Mouse (Mus musculus): ENCODE measurements around the gene Capn5.

Capn5 gene

GRCm38 (mm10) chr7:98148721-98149407 lies 29.2 kb downstream of the Capn5 start:
- DNase-seq (ENCODE audit: low spot score in 2 of 2) = no peak

GRCm38 (mm10) chr7:98147766-98148165 lies 30.3 kb downstream of the Capn5 start:
- no peak for DNase-seq (ENCODE audit: low spot score in 2 of 2)

DNA sequence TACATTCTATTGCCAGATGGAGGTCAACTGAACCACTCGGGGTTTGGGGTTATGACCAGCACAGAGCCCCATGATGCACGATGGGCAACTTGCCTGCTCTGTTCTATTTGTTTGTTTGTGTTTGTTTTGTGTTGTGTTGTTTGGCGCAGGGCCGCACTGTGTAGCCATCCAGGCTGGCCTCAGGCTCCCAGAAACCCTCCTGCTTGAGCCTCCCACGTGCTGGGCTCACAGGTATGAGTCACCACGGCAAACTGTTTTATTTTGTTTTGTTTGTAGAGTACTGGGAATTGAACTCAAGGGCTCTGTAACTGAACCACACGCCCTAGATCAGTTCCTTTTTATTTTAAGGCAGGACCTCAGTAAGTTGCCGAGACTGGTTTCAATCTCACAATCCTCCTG lies 31.6 kb downstream of the Capn5 start:
- no peak for DNase-seq (ENCODE audit: low spot score in 2 of 2)

GRCm38 (mm10) chr7:98145842-98146446 lies 32.1 kb downstream of the Capn5 start:
- DNase-seq (ENCODE audit: low spot score in 2 of 2) = no peak

- no peak for DNase-seq (ENCODE audit: low spot score in 2 of 2)
Measured at GRCm38 (mm10) chr7:98145402-98145801, 32.7 kb downstream of the Capn5 start, which contains the start of gene Omp. Gene Omp, minus strand, starts transcription at chr7:98145502.

- no peak for DNase-seq (ENCODE audit: low spot score in 2 of 2)
Measured at GRCm38 (mm10) chr7:98142648-98143047, 35.4 kb downstream of the Capn5 start.

DNA sequence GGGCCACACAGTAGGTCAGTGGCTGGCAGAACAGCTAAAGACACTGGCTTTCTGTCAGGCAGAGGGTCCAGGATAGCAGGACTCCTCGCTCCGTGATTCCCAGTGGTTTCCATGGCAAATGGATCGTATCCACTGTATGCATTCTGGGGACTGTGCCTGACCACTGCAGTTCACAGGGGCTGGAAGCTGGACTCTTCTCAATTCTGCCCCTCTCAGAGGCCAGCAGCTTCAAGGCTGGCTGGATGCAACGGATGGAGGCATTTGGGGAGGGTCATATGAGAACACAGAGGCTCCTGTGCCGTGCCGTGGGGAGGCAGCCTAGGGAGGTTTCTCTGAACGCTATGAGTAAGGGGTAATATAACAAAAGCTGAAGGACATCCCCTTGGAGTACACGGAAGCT lies 35.8 kb downstream of the Capn5 start:
- DNase-seq (ENCODE audit: low spot score in 2 of 2) = no peak

DNA sequence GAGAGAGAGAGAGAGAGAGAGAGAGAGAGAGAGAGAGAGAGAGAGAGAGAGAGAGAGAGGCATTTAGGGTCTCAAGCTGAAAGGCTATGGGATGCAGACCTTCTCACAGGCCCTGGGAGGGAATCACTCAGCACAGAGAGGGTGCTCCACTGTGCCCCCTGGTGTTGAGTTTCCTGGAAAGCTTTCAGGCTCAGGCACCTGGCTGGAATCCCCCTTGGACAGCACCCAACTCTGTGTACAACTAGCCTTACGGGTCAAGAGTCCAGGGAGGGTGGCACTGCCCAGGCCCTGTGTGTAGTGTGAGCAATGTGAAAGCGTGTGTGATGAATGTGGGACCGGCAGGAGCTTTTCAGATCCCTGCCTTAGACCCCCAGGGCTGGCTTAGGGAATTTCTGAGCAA lies 36.9 kb downstream of the Capn5 start:
- no peak for DNase-seq (ENCODE audit: low spot score in 2 of 2)

GRCm38 (mm10) chr7:98140597-98140996 lies 37.5 kb downstream of the Capn5 start:
- no peak for DNase-seq (ENCODE audit: low spot score in 2 of 2)

- no peak for DNase-seq (ENCODE audit: low spot score in 2 of 2)
Measured at GRCm38 (mm10) chr7:98139216-98139615, 38.9 kb downstream of the Capn5 start.

DNA sequence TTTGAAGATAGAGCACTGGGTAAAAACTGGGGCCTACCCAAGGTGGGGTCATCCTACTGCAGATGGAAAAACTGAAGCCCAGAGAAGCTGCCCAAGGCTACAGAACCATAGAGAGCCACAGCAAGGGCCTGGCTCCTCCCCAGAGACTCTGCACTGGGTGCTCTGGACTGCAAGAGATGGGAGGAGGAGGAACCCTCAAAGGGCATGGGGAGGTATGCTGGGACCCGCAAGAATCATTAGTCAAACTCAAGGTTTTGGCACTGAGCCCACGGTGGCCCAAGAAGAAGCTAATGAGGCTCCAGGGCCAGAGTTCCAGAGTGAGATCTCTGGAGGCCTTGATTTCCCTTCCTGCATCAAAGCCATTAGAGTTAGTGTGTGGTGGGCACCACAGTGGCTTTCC lies 40.1 kb downstream of the Capn5 start:
- no peak for DNase-seq (ENCODE audit: low spot score in 2 of 2)

DNA sequence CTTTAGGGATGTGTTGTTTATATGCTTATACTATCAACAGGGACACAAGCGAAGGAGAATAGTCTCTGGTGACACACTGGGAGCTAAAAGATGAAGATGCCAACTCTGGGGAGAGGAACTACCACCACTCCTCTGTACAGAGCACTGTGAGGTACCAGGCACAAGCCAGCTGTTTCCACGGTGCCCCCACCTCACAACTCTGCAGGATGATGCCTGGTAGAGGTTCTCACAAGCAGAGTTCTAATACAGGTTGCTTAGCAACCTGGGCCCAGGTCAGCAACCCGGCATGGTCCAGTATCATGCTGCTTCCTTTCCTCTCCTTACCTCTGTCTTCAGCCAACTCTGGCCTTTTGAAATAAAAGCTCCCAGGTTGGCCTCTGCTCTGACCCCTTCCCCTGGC lies 40.5 kb downstream of the Capn5 start:
- no peak for DNase-seq (ENCODE audit: low spot score in 2 of 2)

- DNase-seq (ENCODE audit: low spot score in 2 of 2) = no peak
Measured at GRCm38 (mm10) chr7:98131751-98132150, 46.3 kb downstream of the Capn5 start.

DNA sequence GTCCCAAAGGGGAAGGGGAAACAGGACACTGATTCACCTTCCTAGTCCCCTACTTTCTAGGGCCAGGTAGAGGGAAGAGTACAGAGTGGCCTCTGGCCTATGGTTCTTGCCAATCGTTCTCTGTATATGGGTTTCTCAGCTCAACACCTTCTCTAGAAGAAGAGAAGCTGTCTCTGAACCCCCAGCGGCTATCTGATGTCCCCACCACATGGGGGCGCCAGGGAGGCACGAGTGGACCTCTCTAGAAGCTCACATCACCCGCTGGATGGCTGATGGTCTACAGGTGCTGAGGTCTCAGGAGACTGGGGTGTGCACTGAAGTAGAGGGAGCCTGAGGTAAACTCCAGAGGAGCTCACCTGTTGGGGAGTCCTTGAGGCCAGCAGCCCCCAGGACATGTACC lies 52.6 kb downstream of the Capn5 start:
- DNase-seq (ENCODE audit: low spot score in 2 of 2) = no peak

DNA sequence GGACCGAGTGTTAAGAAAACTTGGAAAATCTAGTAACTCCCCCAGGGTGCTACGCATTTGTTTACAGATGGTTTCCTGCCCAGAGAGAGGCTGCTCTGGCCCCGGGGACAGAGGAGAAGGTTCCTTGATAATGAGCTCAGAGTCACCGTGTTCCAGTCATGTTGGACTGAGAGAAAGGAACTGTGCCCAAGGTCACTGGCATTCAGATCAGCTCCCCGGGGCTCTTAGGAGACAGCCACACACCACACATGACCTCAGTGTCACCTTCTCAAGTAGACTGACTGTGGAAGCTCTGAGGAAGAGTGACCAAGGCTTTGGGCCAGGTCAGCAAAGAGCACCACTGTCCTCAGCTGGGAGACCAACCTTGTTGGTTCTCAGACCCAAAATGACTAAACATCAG lies 53.4 kb downstream of the Capn5 start:
- DNase-seq (ENCODE audit: low spot score in 2 of 2) = no peak

GRCm38 (mm10) chr7:98121673-98122072 lies 56.4 kb downstream of the Capn5 start:
- DNase-seq (ENCODE audit: low spot score in 2 of 2) = no peak

- DNase-seq (ENCODE audit: low spot score in 2 of 2) = no peak
Measured at GRCm38 (mm10) chr7:98121241-98121640, 56.8 kb downstream of the Capn5 start.

GRCm38 (mm10) chr7:98120325-98120724 lies 57.7 kb downstream of the Capn5 start:
- DNase-seq (ENCODE audit: low spot score in 2 of 2) = peak; percentile 51 to 63

- DNase-seq (ENCODE audit: low spot score in 2 of 2) = no peak
Measured at GRCm38 (mm10) chr7:98119961-98120232, 58.2 kb downstream of the Capn5 start.

DNA sequence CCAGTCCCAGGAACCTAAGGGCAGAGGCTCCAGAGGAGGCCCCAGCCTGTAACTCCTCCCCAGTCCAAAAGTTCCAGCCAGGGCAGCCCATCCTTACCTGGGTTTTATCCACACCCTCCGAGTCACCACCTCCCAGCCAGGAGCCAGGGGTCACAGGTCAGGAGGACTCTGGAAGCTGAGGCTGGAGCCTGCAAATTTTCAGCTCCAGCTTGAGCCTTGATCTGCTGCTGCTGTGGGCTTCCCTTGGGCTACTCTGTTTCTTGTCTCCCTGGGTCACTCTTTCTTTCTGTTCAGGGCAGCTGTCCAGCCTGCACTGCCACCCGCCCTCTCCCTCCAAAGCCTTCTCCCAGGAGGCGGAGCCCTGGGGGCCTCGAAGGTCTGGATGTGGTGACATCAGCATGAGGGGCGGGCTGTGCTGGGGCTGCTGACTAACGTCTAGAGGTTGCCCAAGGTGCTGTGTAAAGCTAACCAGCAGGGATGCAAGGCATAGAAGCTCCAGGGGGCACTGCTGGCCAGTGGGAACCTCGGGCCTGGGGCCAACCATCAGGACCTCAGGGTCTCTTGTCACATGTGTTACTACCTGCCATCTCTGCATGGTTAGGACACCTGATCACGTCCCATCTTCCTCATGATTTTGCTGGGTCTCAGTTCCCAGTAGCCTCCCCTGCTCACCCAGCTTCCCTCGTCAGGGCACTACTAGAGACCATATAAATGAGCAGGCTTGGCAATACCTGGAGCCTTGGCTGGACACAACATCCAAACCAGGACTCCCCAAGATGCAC lies 58.7 kb downstream of the Capn5 start, which contains the start of gene Myo7a:
Myo7a (minus strand) TSS at position 346 of the 782 bp plus-strand sequence.
- DNase-seq (ENCODE audit: low spot score in 2 of 2) = no peak

DNA sequence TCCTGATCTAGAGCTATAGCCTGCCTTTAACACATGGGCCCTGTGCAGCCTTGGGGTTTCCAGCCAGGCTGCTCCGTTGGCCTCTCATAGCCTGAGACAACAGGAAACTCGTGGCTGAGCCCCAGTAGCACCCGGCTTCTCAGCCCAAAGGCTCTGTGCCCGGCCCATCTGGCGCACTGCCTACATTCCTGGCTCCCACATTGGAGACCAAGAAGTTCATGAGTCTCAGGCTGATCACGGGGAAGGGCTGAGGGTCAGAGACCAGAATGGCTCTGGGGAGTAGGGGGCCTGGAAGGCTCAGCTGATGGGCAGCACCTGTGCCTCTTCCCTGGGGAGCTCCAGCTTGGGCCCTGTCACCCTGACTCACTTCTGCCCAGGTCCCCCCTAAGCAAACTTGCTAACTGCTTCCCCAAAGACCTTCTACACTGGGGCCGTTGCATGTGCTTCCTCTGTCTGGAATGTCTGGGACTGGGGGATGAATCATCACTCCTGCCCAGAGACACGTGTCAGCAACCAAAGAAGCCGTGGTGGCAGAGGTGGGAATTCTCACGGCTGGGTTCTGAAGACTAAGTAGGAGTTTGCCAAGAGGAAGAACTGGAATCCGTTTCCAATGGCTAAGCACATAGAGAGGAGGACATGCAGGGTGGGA lies 60.9 kb downstream of the Capn5 start:
- no peak for DNase-seq (ENCODE audit: low spot score in 2 of 2)

DNA sequence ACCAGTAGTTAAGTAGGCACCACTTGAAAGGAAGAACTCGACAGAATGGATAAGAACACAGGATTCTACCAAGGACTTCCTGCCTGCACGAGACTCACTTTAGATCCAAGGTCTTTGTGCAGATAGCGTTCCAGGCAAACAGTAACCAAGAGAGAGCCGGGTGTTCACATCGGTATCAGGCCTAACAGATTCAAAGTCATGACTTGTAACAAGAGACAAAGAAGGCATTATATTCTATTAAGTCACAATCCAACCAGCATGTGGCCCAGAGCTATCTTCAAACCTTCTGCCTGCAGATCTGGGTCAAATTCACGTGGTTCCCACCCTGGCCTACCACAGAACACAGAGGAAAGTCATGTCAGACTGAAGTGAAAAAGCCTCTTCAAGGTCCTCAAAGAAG lies 63.4 kb downstream of the Capn5 start:
- DNase-seq (ENCODE audit: low spot score in 2 of 2) = no peak

- no peak for DNase-seq (ENCODE audit: low spot score in 2 of 2)
Measured at GRCm38 (mm10) chr7:98111233-98111632, 66.8 kb downstream of the Capn5 start.
